Mouse (Mus musculus): ENCODE data around the gene Lgr5. TPM values are rescaled to one million over a fixed set of nuclear protein-coding genes. Genes with fewer than 3 reads are reported as not detected.

Gene Lgr5
- polyA plus RNA-seq, 1 experiment = not detected

DNA sequence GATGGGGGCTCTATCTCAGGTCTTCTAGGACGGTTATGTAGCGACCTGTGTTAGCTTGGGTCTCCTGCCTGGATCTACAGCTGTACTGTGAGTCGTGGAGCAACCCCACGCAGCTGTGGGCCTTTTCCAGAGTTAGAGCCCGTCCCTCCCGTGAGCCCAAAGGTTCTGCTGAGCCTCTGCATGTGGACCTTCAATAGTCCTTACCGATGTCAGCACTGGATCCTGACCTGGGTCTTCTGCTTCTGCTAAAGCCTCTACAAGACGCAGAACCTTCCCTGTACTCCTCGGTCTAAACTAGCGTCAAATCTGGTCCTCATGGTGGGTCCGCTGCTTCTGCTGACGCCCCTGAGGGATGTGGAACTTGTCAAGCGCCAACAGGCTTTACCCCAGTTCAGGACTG lies 139.0 kb downstream of the Lgr5 start:
- TF ChIP-seq GATA1 (IDR thresholded peaks at IDR 0.05; ENCODE audit: low read length) = no peak

DNA sequence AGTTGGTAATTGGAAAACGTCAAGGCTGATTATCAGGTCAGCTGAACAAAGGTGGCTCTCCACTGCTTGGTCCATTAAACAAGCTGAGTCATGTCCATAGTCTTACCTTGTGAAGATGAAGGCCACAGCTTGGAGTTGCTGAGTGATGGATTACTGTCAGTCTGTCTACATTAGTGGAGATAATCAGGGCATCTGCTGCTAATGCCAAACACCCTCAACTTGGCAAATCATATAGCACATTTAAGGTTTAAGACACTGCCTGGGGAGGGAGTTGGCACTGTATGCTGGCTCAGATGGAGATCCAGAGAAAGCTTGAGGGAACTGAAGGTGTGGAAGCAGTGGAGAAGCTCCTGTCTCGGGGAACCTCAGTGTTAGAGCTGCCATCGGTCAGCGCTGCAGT lies 150.3 kb downstream of the Lgr5 start:
- no peak for TF ChIP-seq GATA1 (IDR thresholded peaks at IDR 0.05; ENCODE audit: low read length)

DNA sequence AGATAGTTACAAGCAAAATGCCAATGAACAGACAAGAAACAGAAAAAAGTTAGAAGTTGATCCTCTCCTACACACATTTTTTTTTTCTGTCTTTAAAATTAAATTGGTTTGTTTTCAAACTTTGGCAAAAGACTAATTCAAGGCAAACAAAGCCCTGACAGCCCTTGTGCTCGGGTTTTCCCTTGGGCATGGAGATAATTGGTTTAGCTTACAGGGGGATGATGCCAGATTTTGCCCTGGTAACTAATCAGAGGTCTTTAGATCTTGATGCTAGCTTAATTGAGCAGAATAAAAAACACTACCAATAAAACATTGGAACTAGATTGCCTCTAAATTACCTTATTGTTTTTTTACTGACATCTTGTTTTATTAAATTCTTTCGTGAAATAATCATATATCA lies 162.2 kb downstream of the Lgr5 start:
- TF ChIP-seq GATA1 (IDR thresholded peaks at IDR 0.05; ENCODE audit: low read length) = no peak

DNA sequence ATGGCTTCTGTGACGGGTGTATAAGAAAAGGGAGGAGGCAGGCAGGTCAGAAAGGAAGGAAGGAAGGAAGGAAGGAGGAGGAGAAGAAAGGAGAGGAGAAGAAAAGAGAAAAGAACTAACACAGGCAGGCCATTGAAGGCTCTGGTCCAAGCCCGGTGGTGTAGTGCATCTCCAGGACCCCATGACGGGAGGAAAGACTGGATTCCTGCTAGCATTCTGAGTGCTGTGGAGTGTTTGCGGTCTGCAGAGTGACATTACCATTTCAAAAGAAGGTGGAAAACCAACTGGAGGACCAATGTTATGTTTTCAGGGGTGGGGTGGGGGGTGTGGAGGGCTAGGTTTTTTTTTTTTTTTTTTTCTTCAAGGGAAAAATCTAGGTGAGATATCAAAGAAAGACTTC lies 165.6 kb downstream of the Lgr5 start:
- no peak for TF ChIP-seq GATA1 (IDR thresholded peaks at IDR 0.05; ENCODE audit: low read length)

DNA sequence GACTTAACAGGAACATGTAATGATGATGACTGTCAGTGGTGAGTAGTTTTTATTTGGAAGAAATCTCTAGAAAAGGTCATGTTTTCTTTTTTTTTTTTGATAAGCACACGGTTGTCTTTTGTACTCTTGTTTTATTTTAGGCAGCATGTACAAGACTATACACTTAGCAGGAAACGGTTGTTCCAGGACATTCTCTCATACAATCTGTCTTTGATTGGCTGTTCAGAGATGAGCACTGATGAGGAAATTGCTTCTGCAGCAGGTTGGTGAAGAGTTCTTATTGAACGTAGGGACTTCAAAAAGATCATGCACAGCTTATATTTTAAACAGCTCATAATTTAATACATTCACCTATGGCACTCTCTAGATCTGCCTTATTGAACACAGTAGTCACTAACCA lies 173.5 kb downstream of the Lgr5 start:
- TF ChIP-seq GATA1 (IDR thresholded peaks at IDR 0.05; ENCODE audit: low read length) = no peak

DNA sequence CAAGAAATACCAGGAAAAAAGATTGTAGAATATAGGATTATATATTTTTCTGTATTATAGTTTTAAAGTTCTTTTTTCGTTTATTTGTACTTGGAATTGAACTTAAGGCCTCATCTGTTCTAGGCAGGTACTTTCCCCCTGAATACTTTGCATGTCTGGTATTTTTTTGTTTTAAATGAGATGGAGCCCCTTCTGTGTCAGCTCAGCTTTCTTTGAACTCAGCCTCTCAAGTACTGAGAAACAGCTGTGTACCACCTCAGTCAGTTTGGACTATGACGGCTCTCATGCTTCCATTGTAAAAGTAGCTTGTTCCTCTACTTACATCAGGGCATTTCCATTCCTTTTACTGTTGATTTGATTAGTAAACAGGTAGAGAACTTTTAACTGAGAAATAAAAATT lies 174.1 kb downstream of the Lgr5 start:
- no peak for TF ChIP-seq GATA1 (IDR thresholded peaks at IDR 0.05; ENCODE audit: low read length)

DNA sequence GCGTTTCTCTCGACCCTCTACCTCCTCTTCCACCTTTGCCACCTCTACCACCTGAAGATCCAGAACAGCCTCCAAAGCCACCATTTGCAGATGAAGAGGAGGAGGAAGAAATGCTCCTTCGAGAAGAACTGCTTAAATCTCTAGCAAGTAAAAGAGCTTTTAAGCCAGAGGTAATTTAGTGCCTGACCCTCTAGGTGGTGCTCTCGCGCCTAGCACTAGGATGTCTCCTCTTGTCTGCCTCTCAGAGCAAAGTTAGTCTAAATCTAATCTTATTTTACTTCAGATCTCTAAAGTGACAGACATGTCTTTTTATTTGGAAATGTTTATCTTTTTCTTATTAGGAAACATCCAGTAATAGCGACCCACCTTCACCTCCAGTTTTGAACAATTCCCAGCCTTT lies 181.2 kb downstream of the Lgr5 start:
- no peak for TF ChIP-seq GATA1 (IDR thresholded peaks at IDR 0.05; ENCODE audit: low read length)

Other genes starting within 250 kb of the Lgr5 start
- 3.0 and 3.7 TPM in 2 replicates for gene Tmem19, start 225.3 kb downstream of the Lgr5 start, polyA plus RNA-seq (2012)
- 8.1 and 10.1 TPM in 2 replicates for gene Thap2, start 203.3 kb downstream of the Lgr5 start, polyA plus RNA-seq (2012)
- gene Zfc3h1, start 202.8 kb downstream of the Lgr5 start, polyA plus RNA-seq (2012) = 7.2 and 9.7 TPM in 2 replicates
- not detected in 2 replicates for gene A930009A15Rik, start 17.8 kb downstream of the Lgr5 start, polyA plus RNA-seq (2012)
- gene Tspan8, start 229.1 kb upstream of the Lgr5 start, polyA plus RNA-seq (2012) = not detected in 2 replicates

Data from G1E-ER4 (cell line).